Mouse (Mus musculus) liver, postnatal 0 days (tissue): ENCODE data around the gene Mtrex. TPM values are rescaled to one million over a fixed set of nuclear protein-coding genes. Genes with fewer than 3 reads are reported as not detected.

Source experiments
- ATAC-seq: fragments of 200-750 bp; cut with Nextera tagmentation; 2 replicates; pipeline ENCODE4 v1.8.0; 2017; ENCODE audit warnings: mild to moderate bottlenecking, moderate library complexity
- DNase-seq: peaks from one replicate; pipeline ENCODE4 v3.0.0-alpha.2; 2016
- H3K27ac ChIP-seq: fragments of 300-500 bp; sonication (generic); 2 replicates; pipeline ENCODE4 v1.5.1; 2014; ENCODE audit warnings: antibody characterized with exemption, moderate library complexity, mild to moderate bottlenecking, low read depth
- H3K27me3 ChIP-seq: fragments of 300-500 bp; sonication (generic); 2 replicates; pipeline ENCODE4 v1.6.1; 2014; ENCODE audit warnings: low read length, control low read depth, mixed read lengths; ENCODE audit not compliant: insufficient read depth
- H3K36me3 ChIP-seq: fragments of 300-500 bp; sonication (generic); replicated peaks from 2 replicates; pipeline ENCODE4 v1.6.1; 2014; ENCODE audit warnings: mild to moderate bottlenecking, control low read depth, low read length, moderate library complexity, mixed read lengths; ENCODE audit not compliant: insufficient read depth
- H3K4me1 ChIP-seq: fragments of 300-500 bp; sonication (generic); 2 replicates; pipeline ENCODE4 v1.6.1; 2014; ENCODE audit warnings: antibody characterized with exemption, mild to moderate bottlenecking, control low read depth; ENCODE audit not compliant: insufficient read depth
- H3K4me2 ChIP-seq: fragments of 300-500 bp; sonication (generic); 2 replicates; pipeline ENCODE4 v1.6.1; 2014; ENCODE audit warnings: low read depth, mild to moderate bottlenecking, low read length, moderate library complexity, mixed read lengths
- H3K4me3 ChIP-seq: fragments of 300-500 bp; sonication (generic); 2 replicates; pipeline ENCODE4 v1.5.1; 2014; ENCODE audit warnings: low read depth, low read length
- H3K9ac ChIP-seq: fragments of 300-500 bp; sonication (generic); replicated peaks from 2 replicates; pipeline ENCODE4 v1.6.1; 2014; ENCODE audit warnings: mild to moderate bottlenecking, moderate library complexity
- H3K9me3 ChIP-seq: fragments of 300-500 bp; sonication (generic); 2 replicates; pipeline ENCODE4 v1.6.1; 2016; ENCODE audit warnings: mild to moderate bottlenecking, control low read depth, low read length, mixed read lengths
- CTCF ChIP-seq: sonication (generic); IDR thresholded peaks from 2 replicates; pipeline ENCODE4 v1.5.1; 2016; ENCODE audit warnings: antibody characterized with exemption, low read depth
- EP300 ChIP-seq: IDR thresholded peaks from 2 replicates; pipeline ENCODE4 v1.6.1; 2016; ENCODE audit warnings: antibody characterized with exemption, low read depth, mild to moderate bottlenecking
- WGBS: fragments of 180-500 bp; shearing (Covaris S2); extraction: QIAGEN DNeasy Blood & Tissue Kit; methylation state at CpG from one replicate; pipeline ENCODE4 v1.1.7; 2014; ENCODE audit not compliant: insufficient replicate concordance; 5-methylcytosine and 5-hydroxymethylcytosine counted together
- polyA plus RNA-seq: library from polyadenylated mRNA; unstranded; fragments of >200 nt; fragmentation: Nextera tagmentation; extraction: Ambion mirVana; gene quantifications from 2 replicates; pipeline ENCODE4 v1.2.1, GENCODE M21; 2015

Mtrex gene
- polyA plus RNA-seq, 1 experiment from 2014 or later: 13.8 TPM

- Histone ChIP-seq H3K4me3 (no peak overlapping the region), H3K9me3 (no peaks in the 10 kb centered on the region), H3K9ac (no peak overlapping the region), H3K36me3 (peaks cover 58% of the 10 kb centered on the region), H3K27me3 (no peaks in the 10 kb centered on the region), H3K27ac (no peak overlapping the region), H3K4me2 (no peak overlapping the region), H3K4me1 (peaks cover 7% of the 10 kb centered on the region; the same call in 1 of the 2 replicates)
- no peak for ATAC-seq
- no peak for DNase-seq
- 87% methylated on average over 1 of the region's 1 CpGs for WGBS
- no peak for TF ChIP-seq CTCF
- TF ChIP-seq EP300: no peak
These were observed 64.1 kb downstream of the Mtrex start for GRCm38 (mm10) chr13:112862978-112863677.

GRCm38 (mm10) chr13:112862342-112862741 is 64.9 kb downstream of the Mtrex start:
- Histone ChIP-seq H3K4me1 (peaks cover 7% of the 10 kb centered on the region; the same call in 1 of the 2 replicates), H3K9me3 (no peaks in the 10 kb centered on the region), H3K27me3 (no peaks in the 10 kb centered on the region), H3K36me3 (peaks cover 51% of the 10 kb centered on the region), H3K27ac (no peak overlapping the region), H3K9ac (no peak overlapping the region), H3K4me2 (no peak overlapping the region), H3K4me3 (no peak overlapping the region)
- TF ChIP-seq EP300: no peak
- no peak for TF ChIP-seq CTCF
- 79% methylated on average over 3 of the region's 3 CpGs for WGBS
- ATAC-seq: no peak
- no peak for DNase-seq

- DNase-seq (peak; percentile 40), ATAC-seq (peak; percentile 66)
- Histone ChIP-seq H3K27me3 (no peaks in the 10 kb centered on the region), H3K4me1 (peaks cover 7% of the 10 kb centered on the region; the same call in 1 of the 2 replicates), H3K9me3 (no peaks in the 10 kb centered on the region), H3K27ac (no peak overlapping the region), H3K4me3 (no peak overlapping the region), H3K36me3 (peaks cover 51% of the 10 kb centered on the region), H3K9ac (no peak overlapping the region), H3K4me2 (no peak overlapping the region)
- TF ChIP-seq EP300: no peak
- no peak for TF ChIP-seq CTCF
- 53% methylated on average over 5 of the region's 5 CpGs for WGBS
These were observed 65.3 kb downstream of the Mtrex start for GRCm38 (mm10) chr13:112861825-112862306.

GRCm38 (mm10) chr13:112860911-112861310 is 66.3 kb downstream of the Mtrex start:
- no peak overlapping the region for H3K27ac ChIP-seq
- peaks cover 42% of the 10 kb centered on the region for H3K36me3 ChIP-seq
- H3K9me3 ChIP-seq: no peaks in the 10 kb centered on the region
- H3K9ac ChIP-seq: no peak overlapping the region
- no peaks in the 10 kb centered on the region for H3K27me3 ChIP-seq
- H3K4me2 ChIP-seq: no peak overlapping the region
- ATAC-seq (no peak), DNase-seq (no peak)
- no peak overlapping the region for H3K4me3 ChIP-seq
- peaks cover 7% of the 10 kb centered on the region; the same call in 1 of the 2 replicates for H3K4me1 ChIP-seq
- WGBS: 94% methylated on average over 9 of the region's 9 CpGs
- no peak for TF ChIP-seq CTCF
- no peak for TF ChIP-seq EP300

- H3K9me3 ChIP-seq: no peaks in the 10 kb centered on the region
- ATAC-seq (no peak), DNase-seq (no peak)
- TF ChIP-seq CTCF: no peak
- TF ChIP-seq EP300: no peak
- H3K4me1 ChIP-seq: peaks cover 7% of the 10 kb centered on the region; the same call in 1 of the 2 replicates
- H3K9ac ChIP-seq: no peak overlapping the region
- no peak overlapping the region for H3K4me2 ChIP-seq
- WGBS: 88% methylated on average over 2 of the region's 2 CpGs
- H3K4me3 ChIP-seq: no peak overlapping the region
- H3K36me3 ChIP-seq: peaks cover 37% of the 10 kb centered on the region
- H3K27ac ChIP-seq: no peak overlapping the region
- no peaks in the 10 kb centered on the region for H3K27me3 ChIP-seq
These were observed 66.8 kb downstream of the Mtrex start for GRCm38 (mm10) chr13:112860370-112860769.

GRCm38 (mm10) chr13:112859574-112860134 is 67.5 kb downstream of the Mtrex start:
- WGBS: 80% methylated on average over 21 of the region's 21 CpGs

More at GRCm38 (mm10) chr13:112859574-112860134, 67.5 kb downstream of the Mtrex start:
- no peak overlapping the region for H3K4me3 ChIP-seq
- no peak for ATAC-seq
- no peak overlapping the region for H3K27ac ChIP-seq
- TF ChIP-seq CTCF (no peak), EP300 (no peak)
- H3K9me3 ChIP-seq: no peaks in the 10 kb centered on the region
- no peaks in the 10 kb centered on the region for H3K27me3 ChIP-seq
- H3K36me3 ChIP-seq: peaks cover 34% of the 10 kb centered on the region
- peaks cover 7% of the 10 kb centered on the region; the same call in 1 of the 2 replicates for H3K4me1 ChIP-seq
- no peak overlapping the region for H3K9ac ChIP-seq
- DNase-seq: no peak
- no peak overlapping the region for H3K4me2 ChIP-seq
